Mouse (Mus musculus): ENCODE results near the gene Sdha.

DNA sequence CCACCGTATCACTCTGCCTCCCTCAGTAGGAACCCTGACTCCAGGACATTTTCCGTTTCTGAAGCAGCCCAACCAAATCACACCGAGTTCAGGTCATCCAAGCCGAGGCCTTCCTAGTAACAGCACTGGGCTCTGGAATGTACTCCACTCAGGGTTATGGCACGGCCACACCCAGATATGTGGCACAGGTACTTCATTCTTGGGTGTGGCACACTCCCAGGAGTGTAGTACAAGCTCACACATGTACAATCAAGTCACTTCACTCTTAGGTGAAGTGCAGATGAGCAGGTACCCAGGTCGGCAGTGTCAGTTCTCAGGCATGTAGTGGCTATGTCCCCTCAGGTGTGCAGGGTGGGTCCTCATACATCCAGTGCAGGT, 48.5 kb downstream of the Sdha start:
- TF ChIP-seq EP300 (optimal IDR thresholded peaks at IDR 0.05), result no peak
- no peak for TF ChIP-seq CTCF (IDR thresholded peaks at IDR 0.05; ENCODE audit: low read depth)

All from stomach, postnatal 0 days (tissue).